Mouse (Mus musculus): ENCODE data around the gene Kcnab2. TPM values are rescaled to one million over a fixed set of nuclear protein-coding genes. Genes with fewer than 3 reads are reported as not detected.

Gene Kcnab2
- total and polyA plus RNA-seq, 3 experiments = 35.3 to 95.8 (median 58.3) TPM

GRCm38 (mm10) chr4:152475941-152476340, 1.7 kb downstream of the Kcnab2 start:
- Histone ChIP-seq H3K9ac (ENCODE audit: insufficient read depth, low read depth) (no peak overlapping the region), H3K27ac (ENCODE audit: insufficient read depth, low read depth) (no peak overlapping the region), H3K9me3 (replicated peaks; ENCODE audit: low read length) (peaks cover 86% of the 10 kb centered on the region), H3K4me2 (ENCODE audit: insufficient read depth, low read depth, poor library complexity, severe bottlenecking) (no peak overlapping the region), H3K27me3 (replicated peaks) (no peaks in the 10 kb centered on the region), H3K36me3 (replicated peaks in 1 of 2; ENCODE audit: control insufficient read depth in 1 of 2, insufficient read depth in 1 of 2, low read length in 1 of 2) (no peaks in the 10 kb centered on the region), H3K79me2 (replicated peaks; ENCODE audit: control insufficient read depth, extremely low read depth, insufficient read depth, poor library complexity, severe bottlenecking) (no peaks in the 10 kb centered on the region), H3K4me1 (ENCODE audit: control insufficient read depth in 1 of 2, insufficient read depth in 2 of 2) (peaks cover 0 to 10% of the 10 kb centered on the region in 2 experiments; a peak in 2 of 4 replicates), H3K4me3 (replicated peaks in 1 of 3; ENCODE audit: low read depth in 2 of 3, low read length in 2 of 3, poor library complexity in 1 of 3) (no peak overlapping the region)
- no peak for TF ChIP-seq MEF2A (IDR thresholded peaks at IDR 0.05; ENCODE audit: borderline replicate concordance, low read depth, low read length)
- TF ChIP-seq PAX5 (IDR thresholded peaks at IDR 0.05; ENCODE audit: low read length) = no peak
- no peak for TF ChIP-seq NELFE (IDR thresholded peaks at IDR 0.05; ENCODE audit: low read depth, low read length)
- no peak for TF ChIP-seq MAZ (IDR thresholded peaks at IDR 0.05; ENCODE audit: low read depth, low read length)
- in situ Hi-C loops (cut with MboI; ENCODE audit: low pct_ligation_motif_present, low pct_unique_long_range_greater_than_20kb, low sequenced_read_pairs) (loop anchor here (25.0 kb wide), 1 partner anchor 1461 kb away; no protein-coding TSS in a partner anchor), dilution Hi-C loops (cut with MboI; ENCODE audit: extremely low pct_ligation_motif_present, extremely low pct_unique_long_range_greater_than_20kb, low sequenced_read_pairs) (no loop called here)
- DNase-seq (ENCODE audit: extremely low read depth) = no peak

DNA sequence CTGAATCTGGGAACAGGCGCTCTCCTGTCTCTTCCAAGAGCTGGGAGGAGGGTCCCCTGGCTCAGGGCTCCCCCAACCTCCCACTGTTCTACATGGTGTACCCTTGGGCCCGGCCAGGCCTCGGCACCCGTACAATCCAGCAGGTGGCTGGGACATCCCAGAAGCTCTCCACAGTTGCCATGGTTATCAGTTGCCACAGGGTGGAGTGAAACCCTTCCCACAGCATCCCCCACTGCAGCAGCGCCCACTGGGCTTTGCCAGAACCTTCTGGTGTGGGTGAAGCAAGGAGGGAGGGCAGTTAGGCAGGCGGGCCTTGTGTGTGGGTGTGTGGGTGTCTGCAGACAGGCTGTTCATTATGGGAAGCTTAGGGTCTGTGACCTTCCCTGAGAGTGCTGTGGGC, 9.7 kb downstream of the Kcnab2 start:
- H3K27me3 ChIP-seq (replicated peaks) = peaks cover 3% of the 10 kb centered on the region
- no peak for DNase-seq (ENCODE audit: extremely low read depth)
- peaks cover 60% of the 10 kb centered on the region for H3K9me3 ChIP-seq (replicated peaks; ENCODE audit: low read length)
- dilution Hi-C loops (cut with MboI; ENCODE audit: extremely low pct_ligation_motif_present, extremely low pct_unique_long_range_greater_than_20kb, low sequenced_read_pairs) = no loop called here
- H3K36me3 ChIP-seq (replicated peaks in 1 of 2; ENCODE audit: control insufficient read depth in 1 of 2, insufficient read depth in 1 of 2, low read length in 1 of 2) = no peaks in the 10 kb centered on the region
- no peaks in the 10 kb centered on the region for H3K4me1 ChIP-seq (ENCODE audit: control insufficient read depth in 1 of 2, insufficient read depth in 2 of 2)
- H3K9ac ChIP-seq (ENCODE audit: insufficient read depth, low read depth) = no peak overlapping the region
- H3K4me3 ChIP-seq (replicated peaks in 1 of 3; ENCODE audit: low read depth in 2 of 3, low read length in 2 of 3, poor library complexity in 1 of 3) = no peak overlapping the region
- H3K27ac ChIP-seq (ENCODE audit: insufficient read depth, low read depth) = no peak overlapping the region
- H3K4me2 ChIP-seq (ENCODE audit: insufficient read depth, low read depth, poor library complexity, severe bottlenecking) = no peak overlapping the region
- in situ Hi-C loops (cut with MboI; ENCODE audit: low pct_ligation_motif_present, low pct_unique_long_range_greater_than_20kb, low sequenced_read_pairs) = no loop called here
- no peak for TF ChIP-seq TBP (conservative IDR thresholded peaks at IDR 0.05; ENCODE audit: low read depth, low read length)
- no peak for TF ChIP-seq MAX (IDR thresholded peaks at IDR 0.05; ENCODE audit: low read length)
- TF ChIP-seq MAZ (IDR thresholded peaks at IDR 0.05; ENCODE audit: low read depth, low read length) = no peak
- no peak for TF ChIP-seq BHLHE40 (IDR thresholded peaks at IDR 0.05; ENCODE audit: low read depth, low read length)
- TF ChIP-seq ZC3H11A (IDR thresholded peaks at IDR 0.05; ENCODE audit: low read depth, low read length) = no peak
- TF ChIP-seq IRF4 (IDR thresholded peaks at IDR 0.05; ENCODE audit: low read depth, low read length) = no peak
- TF ChIP-seq MXI1 (IDR thresholded peaks at IDR 0.05; ENCODE audit: low read depth, low read length) = no peak
- TF ChIP-seq ZMIZ1 (IDR thresholded peaks at IDR 0.05; ENCODE audit: low read depth, low read length) = no peak
- no peak for TF ChIP-seq TCF12 (IDR thresholded peaks at IDR 0.05; ENCODE audit: low read depth, low read length)
- no peak for TF ChIP-seq SMC3 (IDR thresholded peaks at IDR 0.05; ENCODE audit: low read depth, low read length)
- no peak for TF ChIP-seq NRF1 (IDR thresholded peaks at IDR 0.05; ENCODE audit: low read depth, low read length)
- no peak for TF ChIP-seq POLR2A (IDR thresholded peaks at IDR 0.05; ENCODE audit: low read depth, low read length)
- no peak for TF ChIP-seq JUN (IDR thresholded peaks at IDR 0.05; ENCODE audit: insufficient read depth, low read depth, low read length)
- no peak for TF ChIP-seq ELF1 (IDR thresholded peaks at IDR 0.05; ENCODE audit: low read depth, low read length)
- no peak for TF ChIP-seq POLR2AphosphoS2 (IDR thresholded peaks at IDR 0.05; ENCODE audit: low read depth, low read length)
- TF ChIP-seq NELFE (IDR thresholded peaks at IDR 0.05; ENCODE audit: low read depth, low read length) = no peak
- no peak for TF ChIP-seq MAFK (IDR thresholded peaks at IDR 0.05; ENCODE audit: insufficient replicate concordance, low read length)
- no peak for TF ChIP-seq CHD1 (IDR thresholded peaks at IDR 0.05; ENCODE audit: low read depth, low read length)
- TF ChIP-seq E2F4 (IDR thresholded peaks at IDR 0.05; ENCODE audit: insufficient replicate concordance, low read depth, low read length) = no peak
- no peak for TF ChIP-seq UBTF (IDR thresholded peaks at IDR 0.05; ENCODE audit: low read depth, low read length)
- no peaks in the 10 kb centered on the region for H3K79me2 ChIP-seq (replicated peaks; ENCODE audit: control insufficient read depth, extremely low read depth, insufficient read depth, poor library complexity, severe bottlenecking)

Data from CH12.LX (cell line).